Mouse (Mus musculus): ENCODE measurements at regions not wholly inside any gene's neighbourhood (a gene's known extent, or its start where the extent isn't known, plus 50 kb on each side); places are given as distances from the start of the nearest gene placed in this dataset.

- Histone ChIP-seq H3K4me1 (ENCODE audit: control insufficient read depth in 1 of 2, insufficient read depth in 2 of 2, low read length in 2 of 2) (peaks cover 0 to 2% of the 10 kb centered on the region in 2 experiments; a peak in 2 of 4 replicates), H3K36me3 (ENCODE audit: control insufficient read depth in 1 of 2, insufficient read depth in 2 of 2, low read length in 2 of 2) (no peaks in the 10 kb centered on the region), H3K9me3 (replicated peaks; ENCODE audit: insufficient read depth, low read length) (no peaks in the 10 kb centered on the region), H3K79me2 (ENCODE audit: control insufficient read depth, insufficient read depth, low read length, poor library complexity) (no peaks in the 10 kb centered on the region), H3K27ac (ENCODE audit: control insufficient read depth, low read depth, low read length) (no peak overlapping the region), H3K9ac (ENCODE audit: control insufficient read depth, low read depth, low read length, poor library complexity, severe bottlenecking) (no peak overlapping the region), H3K27me3 (ENCODE audit: control insufficient read depth in 1 of 2, insufficient read depth in 2 of 2, low read length in 2 of 2) (no peaks in the 10 kb centered on the region), H3K4me3 (ENCODE audit: control insufficient read depth in 1 of 2, insufficient read depth in 1 of 2, low read depth in 2 of 2, low read length in 2 of 2) (no peak overlapping the region)
- TF ChIP-seq CTCF (IDR thresholded peaks at IDR 0.05 in 2 of 3, conservative IDR thresholded peaks at IDR 0.05 in 1 of 3; ENCODE audit: control insufficient read depth in 1 of 3, insufficient read depth in 1 of 3, low read depth in 2 of 3, low read length in 3 of 3, poor library complexity in 1 of 3, severe bottlenecking in 1 of 3) (no peak), ELF1 (IDR thresholded peaks at IDR 0.05; ENCODE audit: low read depth, low read length) (no peak), SMC3 (IDR thresholded peaks at IDR 0.05; ENCODE audit: low read depth, low read length) (no peak), NELFE (IDR thresholded peaks at IDR 0.05; ENCODE audit: low read depth, low read length) (no peak)
- no peak for DNase-seq (ENCODE audit: low read depth, low spot score)
Observed at GRCm38 (mm10) chr1:105426086-105426485, 69.6 kb upstream of the Rnf152 start.

- Histone ChIP-seq H3K36me3 (ENCODE audit: control insufficient read depth in 1 of 2, insufficient read depth in 2 of 2, low read length in 2 of 2) (no peaks in the 10 kb centered on the region), H3K9me3 (replicated peaks; ENCODE audit: insufficient read depth, low read length) (no peaks in the 10 kb centered on the region), H3K4me3 (ENCODE audit: control insufficient read depth in 1 of 2, insufficient read depth in 1 of 2, low read depth in 2 of 2, low read length in 2 of 2) (no peak overlapping the region), H3K4me1 (ENCODE audit: control insufficient read depth in 1 of 2, insufficient read depth in 2 of 2, low read length in 2 of 2) (peaks cover 0 to 2% of the 10 kb centered on the region in 2 experiments; a peak in 2 of 4 replicates), H3K27ac (ENCODE audit: control insufficient read depth, low read depth, low read length) (no peak overlapping the region), H3K9ac (ENCODE audit: control insufficient read depth, low read depth, low read length, poor library complexity, severe bottlenecking) (no peak overlapping the region), H3K27me3 (ENCODE audit: control insufficient read depth in 1 of 2, insufficient read depth in 2 of 2, low read length in 2 of 2) (no peaks in the 10 kb centered on the region), H3K79me2 (ENCODE audit: control insufficient read depth, insufficient read depth, low read length, poor library complexity) (no peaks in the 10 kb centered on the region)
- TF ChIP-seq ZMIZ1 (IDR thresholded peaks at IDR 0.05; ENCODE audit: low read depth, low read length) (no peak), CHD2 (IDR thresholded peaks at IDR 0.05; ENCODE audit: low read length) (no peak), MAFK (IDR thresholded peaks at IDR 0.05; ENCODE audit: borderline replicate concordance, low read depth, low read length) (no peak), E2F4 (IDR thresholded peaks at IDR 0.05; ENCODE audit: borderline replicate concordance, low read depth, low read length) (no peak), POLR2AphosphoS2 (IDR thresholded peaks at IDR 0.05; ENCODE audit: low read length) (no peak), EP300 (IDR thresholded peaks at IDR 0.05; ENCODE audit: low read depth in 1 of 2, low read length in 2 of 2) (no peak), GATA1 (IDR thresholded peaks at IDR 0.05; ENCODE audit: low read depth, low read length) (no peak), NELFE (IDR thresholded peaks at IDR 0.05; ENCODE audit: low read depth, low read length) (no peak), ZKSCAN1 (IDR thresholded peaks at IDR 0.05; ENCODE audit: low read depth, low read length) (no peak), CHD1 (IDR thresholded peaks at IDR 0.05; ENCODE audit: low read depth, low read length) (no peak), TAL1 (IDR thresholded peaks at IDR 0.05; ENCODE audit: low read length) (no peak), MXI1 (IDR thresholded peaks at IDR 0.05; ENCODE audit: low read depth, low read length) (no peak), MEF2A (IDR thresholded peaks at IDR 0.05; ENCODE audit: extremely low read depth, insufficient replicate concordance, low read depth, low read length, poor library complexity, severe bottlenecking) (no peak), MAZ (IDR thresholded peaks at IDR 0.05; ENCODE audit: low read depth, low read length) (no peak), TCF12 (IDR thresholded peaks at IDR 0.05; ENCODE audit: low read depth, low read length) (no peak), POLR2A (IDR thresholded peaks at IDR 0.05; ENCODE audit: control insufficient read depth in 1 of 2, insufficient read depth in 1 of 2, low read depth in 1 of 2, low read length in 2 of 2, poor library complexity in 1 of 2) (no peak)
- DNase-seq (ENCODE audit: low read depth, low spot score): no peak
Observed at GRCm38 (mm10) chr1:105423380-105423779, 66.9 kb upstream of the Rnf152 start.

Measured in MEL (cell line).